Mouse (Mus musculus): ENCODE data around the gene Utp11. TPM values are rescaled to one million over a fixed set of nuclear protein-coding genes. Genes with fewer than 3 reads are reported as not detected.

The Utp11 gene
- total RNA-seq, 2 experiments from 2014 or later: 14.4 to 15.1 TPM

DNA sequence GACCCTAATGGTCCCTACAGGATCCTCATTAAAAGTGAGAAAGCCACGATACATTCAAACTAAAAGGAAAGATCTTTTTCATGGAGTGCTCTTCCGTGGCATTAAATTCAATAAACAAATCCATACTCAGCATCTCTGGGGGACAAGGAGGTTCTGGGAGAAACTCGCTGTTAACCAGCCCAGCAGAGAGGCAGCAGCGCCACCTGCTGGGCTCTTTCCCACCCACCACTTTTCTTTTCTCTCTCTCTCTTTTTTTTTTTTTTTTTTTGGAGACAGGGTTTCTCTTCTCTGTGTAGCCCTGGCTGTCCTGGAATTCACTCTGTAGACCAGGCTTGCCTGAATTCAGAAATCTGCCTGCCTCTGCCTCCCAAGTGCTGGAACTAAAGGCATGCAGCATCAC, 18.4 kb downstream of the Utp11 start:
- intact Hi-C loops (cut with DNase I): loop anchor here (1.0 to 5.0 kb wide), 2 partner anchors 446 to 738 kb away; no protein-coding TSS in a partner anchor
- DNase-seq (ENCODE audit: low spot score in 2 of 2): peak in 1 of 2 experiments; percentile 57

DNA sequence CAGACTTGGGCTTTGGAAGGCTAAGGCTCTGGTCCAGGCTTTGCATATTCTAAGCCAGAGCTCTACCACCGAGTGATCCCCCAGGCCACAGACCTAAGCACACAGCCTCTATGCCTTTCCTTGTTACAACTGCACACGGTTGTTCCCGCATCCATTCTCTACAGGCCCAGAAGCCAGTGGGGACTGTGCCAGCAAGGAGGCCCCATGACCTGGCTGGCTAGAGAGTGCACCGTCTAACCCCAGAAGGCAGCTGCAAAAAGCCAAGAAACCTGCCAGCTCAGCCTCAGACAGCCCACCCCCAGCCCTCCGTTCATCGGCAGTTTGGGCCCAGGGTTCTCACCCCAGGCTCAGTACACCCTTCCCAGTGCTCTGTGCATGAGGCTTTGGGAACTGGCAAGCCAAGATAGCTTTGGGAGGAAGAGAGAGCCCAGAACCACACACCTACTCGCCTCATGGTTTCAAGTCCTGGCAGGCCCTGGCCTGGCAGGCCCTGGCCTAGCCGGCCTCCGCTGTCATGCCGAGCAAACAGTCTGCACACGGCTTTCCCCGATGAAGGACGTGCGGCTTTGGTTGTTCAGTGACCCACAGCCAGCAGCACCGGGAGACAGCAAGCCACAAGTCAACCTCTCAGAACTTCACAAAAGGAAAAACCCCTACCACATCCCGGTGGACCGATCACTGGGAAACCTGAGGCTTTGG, 18.9 kb downstream of the Utp11 start:
- intact Hi-C loops (cut with DNase I): loop anchor here (1.0 to 5.0 kb wide), 4 partner anchors 445 to 737 kb away; no protein-coding TSS in a partner anchor
- no peak for DNase-seq (ENCODE audit: low spot score in 2 of 2)

DNA sequence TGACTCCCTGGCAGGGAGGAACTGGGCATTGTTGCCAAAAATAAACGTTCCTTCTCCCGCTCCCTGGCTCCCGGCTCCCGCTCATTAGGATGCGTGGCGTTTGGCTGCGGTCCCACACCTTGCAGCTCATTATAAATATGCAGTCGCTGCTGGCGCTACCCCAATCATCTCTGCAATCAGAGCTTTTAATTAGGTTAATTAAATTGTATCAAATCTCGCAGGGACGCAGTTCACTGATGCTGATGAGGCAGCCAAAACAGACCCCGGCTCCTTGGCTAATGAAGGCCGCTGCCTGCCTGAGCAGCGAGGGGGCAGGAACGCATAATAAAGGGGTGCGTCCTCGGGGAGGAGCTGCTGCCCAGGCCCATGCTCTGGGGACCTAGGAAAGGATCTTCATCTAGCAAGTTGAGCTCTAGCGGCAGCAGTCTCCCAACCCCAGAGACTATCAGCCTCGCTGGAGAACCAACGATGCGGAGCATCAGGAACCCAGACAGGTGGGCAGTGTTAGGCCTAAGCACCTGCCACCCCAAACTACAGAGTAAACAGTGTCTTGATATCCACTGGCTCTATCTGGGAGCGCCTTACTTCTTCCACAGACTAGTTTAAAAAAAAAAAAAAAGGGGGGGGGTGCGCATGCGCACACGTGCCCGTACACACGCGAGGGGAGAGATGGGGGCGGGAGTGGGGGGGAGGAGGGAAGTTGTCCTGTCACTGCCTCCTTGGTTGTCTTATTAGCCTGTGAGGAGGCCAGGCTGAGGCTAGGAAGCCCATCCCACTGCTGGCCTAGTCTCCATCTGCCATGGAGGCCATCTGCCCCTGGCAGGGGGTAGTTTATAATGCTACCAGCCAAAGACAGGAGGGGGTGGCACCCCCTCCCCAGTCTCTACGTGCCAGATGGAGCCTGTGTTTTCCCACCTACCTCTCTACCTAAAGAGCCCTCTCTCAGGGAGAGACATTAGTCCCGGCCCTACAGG, 20.8 kb downstream of the Utp11 start:
- no peak for DNase-seq (ENCODE audit: low spot score in 2 of 2)
- intact Hi-C loops (cut with DNase I): loop anchor here (5.0 kb wide), 2 partner anchors 530 to 715 kb away; no protein-coding TSS in a partner anchor

DNA sequence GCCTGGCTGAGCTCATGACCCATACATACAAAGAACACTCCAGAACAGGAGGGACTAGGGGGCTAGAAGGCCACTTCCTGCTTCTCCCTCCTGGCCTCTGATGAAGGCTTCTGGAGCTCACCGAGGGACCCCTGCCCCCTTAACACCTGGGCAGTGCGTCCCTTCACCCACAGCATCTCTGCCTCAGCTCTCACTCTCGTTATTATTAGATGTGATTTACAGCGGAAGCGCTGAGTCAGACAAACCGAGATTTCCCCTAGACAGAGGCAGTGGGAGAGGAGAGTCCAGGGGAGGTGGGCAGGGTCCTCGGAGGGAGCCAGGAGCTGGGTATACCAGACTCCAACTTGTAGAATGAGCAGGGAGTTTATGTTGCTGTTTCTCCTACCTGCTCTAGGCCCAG, 21.8 kb downstream of the Utp11 start:
- intact Hi-C loops (cut with DNase I): loop anchor here (5.0 kb wide), 2 partner anchors 529 to 714 kb away; no protein-coding TSS in a partner anchor
- DNase-seq (ENCODE audit: low spot score in 2 of 2): no peak

DNA sequence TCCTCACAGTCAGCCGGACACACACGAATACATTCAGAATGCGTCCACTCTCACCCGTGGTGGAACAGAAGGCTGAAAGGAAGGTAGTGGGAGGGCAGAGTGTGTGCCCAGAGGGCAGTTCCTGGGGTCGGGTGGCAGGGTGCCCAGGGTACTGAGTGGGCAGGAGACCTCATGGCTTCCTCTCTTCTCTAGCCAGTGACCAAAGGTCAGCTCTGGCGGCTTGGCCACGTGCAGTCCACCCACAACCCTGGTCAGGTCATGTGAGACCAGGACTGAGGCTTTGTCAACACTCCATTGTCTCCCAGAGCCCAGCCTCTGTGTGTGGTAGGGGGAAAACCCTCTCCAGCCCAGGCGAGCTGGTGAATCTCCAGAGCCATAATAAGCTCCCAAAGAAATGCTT, 23.2 kb downstream of the Utp11 start:
- intact Hi-C loops (cut with DNase I): loop anchor here (5.0 kb wide), 2 partner anchors 528 to 713 kb away; no protein-coding TSS in a partner anchor
- no peak for DNase-seq (ENCODE audit: low spot score in 2 of 2)

DNA sequence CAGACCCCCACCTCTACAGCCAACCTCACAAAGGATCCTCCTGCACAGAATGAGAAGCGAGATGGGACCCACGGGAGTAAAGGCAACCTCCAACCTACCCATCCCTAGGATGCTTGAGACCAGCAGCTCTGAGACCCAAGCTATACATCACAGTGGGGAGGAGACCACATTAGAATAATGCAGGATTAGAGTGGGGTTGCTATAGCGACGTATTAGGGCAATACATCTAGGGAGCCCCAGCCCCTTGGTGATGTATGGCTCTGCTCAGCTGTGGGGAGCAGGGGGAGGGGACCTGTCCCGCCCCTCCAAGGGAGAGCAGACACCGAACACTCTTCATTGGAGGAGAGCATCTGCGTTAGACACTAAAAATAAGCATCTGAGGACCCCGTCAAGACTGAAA, 25.3 kb downstream of the Utp11 start:
- DNase-seq (ENCODE audit: low spot score in 2 of 2): no peak
- intact Hi-C loops (cut with DNase I): no loop called here

DNA sequence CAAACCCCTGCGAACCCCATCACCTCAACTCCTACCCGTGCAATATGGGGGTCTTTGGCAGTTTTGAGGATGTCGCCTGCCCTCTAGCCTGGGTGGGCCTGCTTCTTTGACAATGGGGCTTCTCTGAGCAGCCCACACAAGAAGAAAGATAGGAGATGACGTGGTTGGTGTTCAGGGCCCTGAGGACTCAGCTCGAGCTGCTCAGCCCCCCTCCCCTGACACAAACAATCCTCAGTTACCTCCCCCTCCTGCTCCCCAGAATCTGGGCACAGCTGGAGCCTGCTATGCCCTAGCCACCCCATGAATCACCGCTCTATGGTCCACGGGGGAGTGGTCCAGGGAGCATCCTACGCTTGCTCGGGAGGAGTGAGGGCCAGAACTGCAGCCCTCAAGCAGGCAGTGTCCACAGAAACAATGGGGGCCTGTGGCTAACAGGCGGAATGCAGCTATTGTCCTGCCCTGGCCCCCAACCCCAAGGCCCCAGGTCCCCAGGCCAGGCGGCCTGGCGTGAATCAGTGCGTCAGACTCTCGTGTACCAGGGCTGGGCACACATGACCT, 25.8 kb downstream of the Utp11 start:
- intact Hi-C loops (cut with DNase I): no loop called here

DNA sequence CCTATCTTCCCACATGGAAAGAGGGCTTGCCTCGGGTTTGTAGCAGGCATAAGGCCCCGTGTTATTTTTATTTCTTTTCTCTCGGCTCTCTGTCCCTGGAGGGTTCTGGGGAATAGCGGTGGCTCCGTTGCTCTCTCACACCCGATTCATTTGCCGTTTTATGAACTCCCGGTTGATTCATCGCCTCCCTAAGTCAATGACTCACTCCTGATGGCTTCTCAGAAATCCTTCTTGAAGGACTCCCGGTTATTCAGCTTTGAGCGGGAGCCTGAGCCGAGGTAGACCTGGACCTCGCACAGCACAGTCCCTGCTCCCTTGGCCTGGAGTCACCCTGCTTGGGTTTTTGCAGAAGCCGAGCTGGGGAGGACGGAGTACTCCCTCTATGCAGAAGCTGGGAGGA, 28.8 kb downstream of the Utp11 start:
- DNase-seq (ENCODE audit: low spot score in 2 of 2): no peak
- intact Hi-C loops (cut with DNase I): no loop called here

More for the DNA sequence above, 25.8 kb downstream of the Utp11 start:
- DNase-seq (ENCODE audit: low spot score in 2 of 2): no peak

DNA sequence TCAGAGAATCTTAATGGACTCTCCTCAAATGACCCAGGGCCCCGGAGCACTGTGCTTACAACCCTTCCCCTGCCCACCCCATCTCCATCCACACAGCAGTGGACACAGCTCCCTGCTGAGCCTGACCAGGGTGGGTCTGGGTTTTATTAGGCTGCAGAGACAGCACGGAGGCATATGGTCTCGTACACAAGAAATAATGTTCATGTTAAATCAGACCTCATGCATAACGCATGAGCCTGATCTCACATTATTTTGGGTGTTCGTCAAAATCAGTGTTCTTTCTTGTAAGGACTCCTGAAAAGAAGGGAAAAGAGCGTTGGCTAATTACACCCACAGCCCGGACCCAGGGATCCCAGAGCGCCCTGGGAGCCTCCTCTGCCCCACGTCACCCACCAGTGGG, 29.2 kb downstream of the Utp11 start:
- intact Hi-C loops (cut with DNase I): no loop called here
- no peak for DNase-seq (ENCODE audit: low spot score in 2 of 2)

DNA sequence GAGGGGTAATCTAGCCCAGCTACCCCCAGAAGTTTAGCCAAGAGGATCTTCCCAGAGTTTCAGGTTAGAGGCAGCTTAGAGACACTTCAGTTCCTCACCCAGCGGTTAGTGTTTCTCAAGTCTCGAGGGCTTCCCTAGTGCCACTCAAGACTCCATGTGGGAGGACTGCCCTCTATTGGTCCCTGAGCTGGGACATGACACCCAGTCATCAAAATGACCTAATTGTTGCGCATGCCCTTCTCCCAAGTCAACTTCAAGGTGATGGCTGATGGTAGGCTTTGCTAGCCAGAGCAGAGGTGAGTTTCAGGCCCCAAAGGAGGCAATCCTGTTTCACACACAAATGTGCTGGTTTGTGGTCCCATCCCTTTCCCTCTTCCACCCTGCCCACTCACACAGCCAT, 30.4 kb downstream of the Utp11 start:
- intact Hi-C loops (cut with DNase I): no loop called here

DNA sequence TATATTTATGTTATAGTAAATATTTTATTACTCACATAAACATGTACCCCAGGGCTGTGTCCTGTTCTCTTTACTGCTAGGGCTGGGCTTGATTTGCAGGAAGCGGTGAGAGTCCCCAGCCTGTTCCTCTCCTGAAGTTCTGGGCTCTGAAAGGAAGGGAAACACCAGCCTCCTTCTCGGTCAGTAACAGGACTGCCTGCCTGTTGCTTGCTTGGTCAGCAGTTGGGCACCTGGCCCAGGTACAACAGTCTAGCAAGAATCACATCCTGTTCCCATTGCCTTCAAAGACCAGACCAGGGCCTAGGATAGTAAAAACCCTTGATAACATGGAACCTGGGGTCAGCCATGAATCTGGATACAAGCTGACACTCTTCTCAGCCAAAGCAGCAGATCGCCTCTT, 32.8 kb downstream of the Utp11 start:
- intact Hi-C loops (cut with DNase I): no loop called here

More for the DNA sequence above, 30.4 kb downstream of the Utp11 start:
- DNase-seq (ENCODE audit: low spot score in 2 of 2): no peak

DNA sequence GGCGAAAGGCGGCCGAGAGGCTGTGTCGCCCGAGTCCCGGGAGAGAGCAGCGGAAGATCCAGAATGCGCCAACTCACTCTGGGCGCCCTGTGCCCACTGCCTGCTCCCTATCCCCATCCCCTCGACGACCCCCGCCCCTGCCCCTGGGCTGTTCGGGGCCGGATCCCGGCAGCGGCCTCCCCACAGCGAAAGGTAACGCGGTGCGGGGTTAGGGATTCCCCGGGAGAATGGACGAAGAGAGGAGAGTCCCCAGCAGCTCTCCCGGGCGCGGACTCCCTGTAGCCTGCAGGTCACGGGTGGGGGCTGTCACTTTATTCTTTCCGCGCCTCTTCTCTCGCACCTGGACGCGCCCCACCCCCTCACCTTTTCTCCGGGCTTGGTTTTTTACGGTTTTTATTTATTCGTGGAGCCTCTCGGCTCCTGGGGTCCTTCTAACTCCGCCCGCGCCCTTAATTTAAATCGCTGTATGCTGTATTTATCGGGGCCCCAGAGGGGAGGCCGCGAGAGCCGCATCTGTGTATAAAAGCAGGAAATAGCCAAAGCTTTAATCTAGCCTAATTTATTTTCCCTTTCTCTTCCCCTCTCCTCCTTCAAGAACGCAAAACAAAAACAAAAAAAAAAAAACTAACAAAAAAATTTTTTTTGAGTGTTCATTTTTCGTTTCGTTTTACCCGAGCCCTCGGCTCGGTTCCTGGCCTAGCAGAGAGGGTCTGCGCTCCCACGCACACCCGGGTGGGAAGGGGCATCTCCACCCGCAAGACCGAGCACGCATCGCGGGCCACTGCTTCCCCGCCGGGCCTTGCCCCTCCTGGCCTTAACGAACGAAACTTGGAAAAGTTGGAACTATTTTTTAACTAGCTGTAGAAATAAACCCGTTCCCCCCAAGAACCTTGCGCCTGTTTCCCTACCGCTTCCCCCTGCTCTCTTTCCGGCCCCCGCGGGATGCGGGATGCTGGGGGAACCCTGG, 33.9 kb downstream of the Utp11 start:
- DNase-seq (ENCODE audit: low spot score in 2 of 2): no peak

More for the DNA sequence above, 32.8 kb downstream of the Utp11 start:
- DNase-seq (ENCODE audit: low spot score in 2 of 2): no peak

DNA sequence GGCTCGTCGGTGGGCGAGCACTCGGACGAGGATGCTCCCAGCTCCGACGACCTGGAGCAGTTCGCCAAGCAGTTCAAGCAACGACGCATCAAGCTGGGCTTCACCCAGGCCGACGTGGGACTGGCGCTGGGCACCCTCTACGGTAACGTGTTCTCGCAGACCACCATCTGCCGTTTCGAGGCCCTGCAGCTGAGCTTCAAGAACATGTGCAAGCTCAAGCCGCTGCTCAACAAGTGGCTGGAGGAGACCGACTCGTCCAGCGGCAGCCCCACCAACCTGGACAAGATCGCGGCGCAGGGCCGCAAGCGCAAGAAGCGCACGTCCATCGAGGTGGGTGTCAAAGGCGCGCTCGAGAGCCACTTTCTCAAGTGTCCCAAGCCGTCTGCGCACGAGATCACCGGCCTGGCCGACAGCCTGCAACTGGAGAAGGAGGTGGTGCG, 35.0 kb downstream of the Utp11 start:
- DNase-seq (ENCODE audit: low spot score in 2 of 2): peak in 1 of 2 experiments; percentile 46
- intact Hi-C loops (cut with DNase I): loop anchor here (10.0 kb wide), 1 partner anchor 264 kb away; no protein-coding TSS in a partner anchor

More for the DNA sequence above, 33.9 kb downstream of the Utp11 start:
- intact Hi-C loops (cut with DNase I): loop anchor here (10.0 kb wide), 1 partner anchor 265 kb away; no protein-coding TSS in a partner anchor

DNA sequence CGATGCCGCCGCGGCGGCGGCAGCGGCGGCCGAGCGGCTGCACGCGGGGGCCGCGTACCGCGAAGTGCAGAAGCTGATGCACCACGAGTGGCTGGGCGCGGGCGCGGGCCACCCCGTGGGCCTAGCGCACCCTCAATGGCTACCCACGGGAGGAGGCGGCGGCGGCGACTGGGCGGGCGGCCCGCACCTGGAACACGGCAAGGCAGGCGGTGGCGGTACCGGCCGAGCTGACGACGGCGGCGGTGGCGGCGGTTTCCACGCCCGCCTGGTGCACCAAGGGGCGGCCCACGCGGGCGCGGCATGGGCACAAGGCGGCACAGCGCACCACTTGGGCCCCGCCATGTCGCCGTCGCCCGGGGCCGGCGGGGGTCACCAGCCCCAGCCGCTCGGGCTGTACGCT, 35.6 kb downstream of the Utp11 start:
- intact Hi-C loops (cut with DNase I): loop anchor here (10.0 kb wide), 1 partner anchor 263 kb away; no protein-coding TSS in a partner anchor
- DNase-seq (ENCODE audit: low spot score in 2 of 2): peak; percentile 40 to 50

DNA sequence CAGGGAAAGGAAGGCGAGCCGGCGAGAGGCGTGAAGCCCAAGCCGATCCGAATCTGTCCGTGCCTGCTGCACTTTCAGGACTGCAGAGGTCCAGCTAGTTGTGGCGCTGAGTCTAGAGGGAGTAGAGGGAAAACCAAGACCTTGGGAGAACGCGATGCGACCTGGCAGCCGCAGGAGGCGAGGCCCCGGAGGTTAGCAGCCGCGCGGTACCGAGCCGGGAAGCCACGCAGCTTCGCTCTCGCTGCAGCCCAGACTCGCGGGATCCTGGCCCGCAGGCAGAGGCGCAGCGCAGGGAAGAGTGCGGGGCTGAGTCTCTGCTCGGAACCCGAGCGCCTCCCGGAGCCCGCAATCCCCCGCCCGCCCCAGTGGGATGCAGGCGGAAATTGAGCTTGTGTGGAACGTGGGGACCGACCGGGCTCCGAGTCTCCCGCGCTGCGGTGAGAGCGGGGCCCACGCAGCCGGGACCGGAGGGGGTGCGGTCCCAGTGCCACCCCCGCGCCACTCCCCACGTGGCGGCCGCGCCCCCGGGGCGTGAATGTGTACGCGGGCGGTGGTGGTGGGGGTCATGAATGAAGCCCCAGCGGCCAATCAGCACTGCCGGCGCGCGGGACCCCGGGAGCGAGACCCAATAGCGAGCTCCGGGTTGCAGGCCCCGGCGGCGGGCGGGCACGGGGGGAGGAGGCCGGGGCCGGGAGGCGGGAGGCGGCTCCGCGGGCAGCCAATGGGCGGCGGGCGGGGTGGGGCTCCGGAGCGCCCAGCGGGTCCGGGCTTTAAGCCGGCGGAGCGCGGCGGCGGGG, 36.3 kb downstream of the Utp11 start:
- peak; percentile 87 to 93 for DNase-seq (ENCODE audit: low spot score in 2 of 2)
- intact Hi-C loops (cut with DNase I): loop anchor here (10.0 kb wide), 1 partner anchor 262 kb away; no protein-coding TSS in a partner anchor

DNA sequence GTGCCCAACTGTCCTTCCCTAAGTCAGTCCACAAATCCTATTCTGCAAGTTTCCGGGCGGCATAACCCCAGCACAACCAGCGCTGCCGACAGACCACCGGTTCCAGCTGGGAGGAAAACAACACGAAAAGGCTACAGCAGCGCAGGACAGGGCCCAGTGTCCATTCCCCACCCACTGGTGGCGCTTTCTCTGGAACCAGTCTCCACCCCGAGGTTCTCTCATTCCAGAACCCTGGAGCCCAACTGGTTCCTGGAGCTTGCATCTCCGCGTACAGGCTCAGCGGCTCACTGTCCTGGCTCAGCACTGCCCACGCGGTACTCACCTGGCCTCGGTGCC, 36.9 kb downstream of the Utp11 start, which contains the start of gene Pou3f1:
Gene Pou3f1 (plus strand): TSS at position 290 of the 336 bp plus-strand sequence.
- intact Hi-C loops (cut with DNase I): loop anchor here (10.0 kb wide), 1 partner anchor 262 kb away; no protein-coding TSS in a partner anchor
- DNase-seq (ENCODE audit: low spot score in 2 of 2): no peak

DNA sequence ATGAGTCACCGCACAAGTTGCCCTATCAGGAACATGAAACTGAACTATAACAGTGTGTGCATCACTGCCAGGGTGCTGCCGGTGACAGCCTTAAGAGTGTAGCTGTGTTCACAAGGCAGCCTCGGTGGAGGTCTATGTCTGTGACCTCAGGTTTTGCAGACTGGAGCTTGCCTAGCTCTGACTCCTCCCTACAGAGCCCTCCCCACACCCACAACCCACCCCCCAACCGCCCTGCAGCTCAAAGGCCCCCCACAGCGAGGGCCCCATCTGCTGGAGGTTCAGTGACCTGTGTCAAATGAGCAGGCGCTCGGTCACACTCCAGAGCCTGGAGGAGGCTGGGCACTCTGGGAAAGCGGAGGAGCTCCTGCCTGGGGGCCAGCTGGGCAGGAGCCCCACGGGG, 40.5 kb downstream of the Utp11 start:
- DNase-seq (ENCODE audit: low spot score in 2 of 2): no peak
- intact Hi-C loops (cut with DNase I): loop anchor here (5.0 to 10.0 kb wide), 2 partner anchors 81 to 258 kb away; no protein-coding TSS in a partner anchor

DNA sequence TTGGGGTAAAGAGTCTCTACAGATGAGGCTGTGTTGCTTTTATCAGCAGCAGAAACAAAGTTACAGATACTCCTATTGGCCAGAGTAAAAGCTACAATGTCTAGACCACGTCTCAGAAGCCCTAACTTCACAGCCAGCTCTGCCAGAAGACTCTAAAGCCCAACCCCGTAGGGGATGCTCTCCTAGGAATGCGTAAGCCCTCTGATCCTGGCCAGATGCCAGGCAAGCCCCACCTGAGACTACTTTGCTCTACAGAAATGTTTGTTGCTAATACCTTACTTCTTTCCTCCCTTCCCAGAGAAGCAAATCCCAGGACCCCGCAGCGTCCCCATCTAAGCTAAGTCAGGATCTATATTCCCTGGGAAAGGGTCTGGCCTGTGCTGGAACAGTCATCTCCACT, 45.5 kb downstream of the Utp11 start:
- DNase-seq (ENCODE audit: low spot score in 2 of 2): no peak
- intact Hi-C loops (cut with DNase I): no loop called here

Measured in left cerebral cortex, postnatal 36 days (tissue).